Mouse (Mus musculus) testis, postnatal 14 days (tissue): ENCODE results near the gene Maz.
A peak's percentile ranks its signal among the peaks of the same experiment; 100 is the strongest.

Source experiments
- DNase-seq: peaks from one replicate; pipeline ENCODE4 v3.0.0; 2021; ENCODE audit warnings: low spot score

The Maz gene

GRCm38 (mm10) chr7:127026984-127027726 lies at the start of gene Maz:
Gene Maz, minus strand, starts transcription at chr7:127027037.
- peak; percentile 98 for DNase-seq

DNA sequence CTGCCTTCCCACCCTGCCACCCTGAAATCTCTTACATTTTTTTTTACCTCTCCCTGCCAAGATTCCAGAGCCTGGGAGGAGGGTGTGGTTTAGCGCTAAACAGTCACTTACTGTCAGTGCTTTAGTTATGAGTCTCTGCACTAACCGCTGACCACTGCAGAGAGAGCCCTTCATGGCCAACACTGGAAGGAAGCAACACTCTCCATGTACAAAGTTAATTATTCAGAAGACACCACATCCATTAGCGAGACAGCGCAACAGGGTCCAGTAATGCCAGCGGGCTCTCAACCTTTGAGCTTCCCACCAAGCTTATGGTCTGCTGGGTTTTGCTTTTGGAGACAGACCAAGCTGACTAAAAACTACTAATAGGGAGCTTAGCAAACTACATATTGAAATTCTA lies 49.4 kb upstream of the Maz start:
- DNase-seq, result no peak

DNA sequence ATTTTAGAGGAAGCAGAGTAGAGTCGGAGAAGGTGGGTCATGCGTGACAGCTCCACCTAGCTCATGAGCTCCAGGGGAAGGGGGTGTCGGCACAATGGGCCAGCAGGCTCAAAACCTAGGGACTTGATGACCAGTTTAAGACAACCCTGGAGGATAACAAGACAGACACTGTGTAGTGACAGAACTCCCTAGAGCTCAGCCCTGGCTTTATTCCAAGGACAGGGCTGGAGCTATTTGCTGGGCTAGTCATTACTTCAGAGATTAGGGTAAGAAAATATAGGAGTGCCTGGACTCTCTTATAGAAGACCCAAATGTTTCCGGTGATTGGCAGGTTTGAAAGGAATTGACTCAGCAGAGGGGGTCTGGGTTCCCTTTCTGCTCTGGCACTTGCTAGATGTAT lies 46.4 kb upstream of the Maz start:
- DNase-seq, result no peak

GRCm38 (mm10) chr7:127070871-127071413 lies 44.1 kb upstream of the Maz start:
- no peak for DNase-seq

DNA sequence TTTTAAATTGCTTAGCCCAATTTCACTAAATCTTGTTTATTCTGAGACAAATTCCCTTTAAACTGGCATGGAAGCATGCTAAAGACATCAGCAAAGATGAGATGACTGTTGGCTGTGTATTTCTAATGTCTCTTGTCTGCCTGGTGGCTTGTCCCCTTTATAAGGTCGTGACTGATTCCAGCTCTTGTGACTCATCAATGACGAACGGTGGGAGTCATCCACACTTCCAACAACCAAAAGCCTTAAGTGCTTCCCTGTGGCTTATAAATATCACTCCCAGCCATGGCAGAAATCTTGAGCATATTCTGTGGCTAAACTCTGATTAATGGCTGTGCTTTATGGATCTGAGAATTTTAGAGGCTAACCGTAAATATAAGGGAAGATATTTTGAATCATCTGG lies 39.5 kb upstream of the Maz start:
- DNase-seq, result no peak

DNA sequence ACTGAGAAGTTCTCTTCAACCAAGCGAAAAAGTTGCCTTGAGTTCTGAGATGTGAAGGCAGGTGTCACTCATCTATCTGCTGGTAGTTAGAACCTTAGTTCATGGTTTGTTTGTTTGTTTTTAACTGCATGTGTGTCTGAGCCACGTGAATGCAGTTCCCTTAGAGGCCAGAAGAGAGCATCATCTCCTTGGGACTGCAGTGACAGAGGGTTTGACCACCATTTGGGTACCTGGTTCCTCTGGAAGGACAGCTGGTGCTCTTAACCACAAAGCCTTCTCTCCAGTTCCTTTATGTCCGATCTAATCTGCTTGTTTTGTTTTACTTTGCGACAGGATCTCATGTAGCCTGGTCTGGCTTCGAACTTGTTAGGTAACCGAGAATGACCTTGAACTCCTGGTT lies 38.7 kb upstream of the Maz start:
- no peak for DNase-seq

DNA sequence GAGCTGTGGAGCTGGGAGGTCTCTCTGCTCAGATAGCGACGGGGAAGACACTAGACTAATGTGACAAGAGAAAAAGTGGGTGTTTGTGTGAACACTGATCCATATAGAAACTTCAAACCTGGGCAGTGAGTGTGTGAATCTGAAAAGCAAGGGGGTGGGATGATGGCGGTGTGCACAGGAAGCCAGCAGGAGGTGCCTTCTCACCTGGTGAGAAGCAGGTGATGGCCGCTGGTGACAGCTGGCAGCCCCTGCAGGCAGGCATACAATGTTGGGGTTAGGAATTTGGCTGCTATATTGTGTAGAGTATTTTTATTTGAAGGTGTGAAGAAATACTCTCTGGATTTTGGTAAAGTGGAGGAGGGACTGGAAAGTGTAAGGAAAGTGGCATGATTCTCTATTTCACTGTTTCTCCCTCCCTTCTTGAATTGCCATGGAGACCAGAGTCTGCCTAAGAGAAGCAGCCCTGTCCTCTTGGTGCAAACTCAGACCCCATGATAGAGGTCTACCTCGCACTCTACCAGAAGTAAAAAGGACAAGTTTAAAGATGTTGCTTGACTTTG lies 28.3 kb upstream of the Maz start:
- DNase-seq, result no peak

- DNase-seq, result peak; percentile 89
Observed at GRCm38 (mm10) chr7:127041851-127042672, 15.2 kb upstream of the Maz start, which contains the start of gene Kif22. Gene Kif22, minus strand, starts transcription at chr7:127042471.

DNA sequence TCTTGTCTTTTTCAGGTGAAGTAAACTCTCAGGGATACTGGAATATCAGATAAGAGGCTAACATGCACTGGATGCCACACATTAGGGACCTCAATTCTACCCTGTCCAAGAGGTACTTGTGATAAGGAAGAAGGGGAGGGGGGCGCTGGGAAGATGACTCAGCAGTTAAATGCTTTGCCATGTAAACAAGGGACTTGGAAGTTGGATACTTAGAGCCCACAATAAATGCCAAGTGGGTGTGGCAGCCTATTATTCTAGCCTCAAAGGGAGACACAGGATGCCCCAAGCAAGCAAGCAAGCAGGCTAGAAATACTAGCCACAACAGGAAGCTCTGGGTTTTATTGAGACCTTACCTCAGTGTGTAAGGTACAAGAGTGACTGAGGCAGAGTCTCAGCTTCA lies 4.4 kb upstream of the Maz start:
- DNase-seq, result no peak

- DNase-seq, result no peak
Observed at GRCm38 (mm10) chr7:127030172-127030571, 3.3 kb upstream of the Maz start.

DNA sequence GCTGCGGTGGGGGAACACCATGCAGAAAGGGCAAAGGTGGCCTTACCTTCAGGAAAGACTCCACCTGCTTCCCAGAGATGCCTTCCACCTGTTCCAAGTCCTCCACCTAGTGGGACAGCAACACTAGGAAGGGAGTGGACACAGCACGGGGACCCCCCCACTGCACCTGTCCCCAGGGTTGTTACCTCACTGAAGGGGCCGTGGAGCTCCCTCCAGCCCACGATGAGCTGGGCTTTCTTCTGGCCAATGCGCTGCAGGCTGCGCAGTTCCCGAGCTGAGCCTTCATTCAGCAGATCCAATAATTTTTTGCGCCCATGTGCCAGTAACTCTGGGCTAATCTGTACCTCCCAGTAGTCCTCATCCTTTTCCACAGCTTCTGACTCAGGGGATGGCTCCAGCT lies 1.0 kb upstream of the Maz start:
- no peak for DNase-seq

DNA sequence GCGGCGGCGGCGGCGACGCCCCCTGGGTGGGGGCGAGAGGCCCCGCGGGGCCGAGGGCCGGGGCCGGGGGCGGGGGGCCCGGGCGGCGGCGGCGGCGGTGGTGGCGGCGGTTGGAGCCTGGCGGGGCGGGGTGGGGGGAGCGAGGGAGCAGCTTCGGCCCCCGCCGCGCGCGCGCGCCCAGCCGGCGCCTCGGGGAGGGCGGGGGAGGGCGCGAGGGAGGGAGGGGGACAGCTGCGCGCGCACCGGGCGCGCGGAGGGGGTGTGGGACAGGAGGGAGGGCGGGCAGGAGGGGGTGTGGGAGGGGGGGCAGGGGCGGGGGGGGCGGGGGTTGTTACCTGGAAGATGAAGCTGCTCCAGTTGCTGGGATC lies 237 bp downstream of the Maz start:
- DNase-seq, result no peak

- peak; percentile 86 for DNase-seq
Observed at GRCm38 (mm10) chr7:127026161-127026600, 656 bp downstream of the Maz start.

- peak; percentile 68 for DNase-seq
Observed at GRCm38 (mm10) chr7:127025556-127026160, 1.2 kb downstream of the Maz start.

DNA sequence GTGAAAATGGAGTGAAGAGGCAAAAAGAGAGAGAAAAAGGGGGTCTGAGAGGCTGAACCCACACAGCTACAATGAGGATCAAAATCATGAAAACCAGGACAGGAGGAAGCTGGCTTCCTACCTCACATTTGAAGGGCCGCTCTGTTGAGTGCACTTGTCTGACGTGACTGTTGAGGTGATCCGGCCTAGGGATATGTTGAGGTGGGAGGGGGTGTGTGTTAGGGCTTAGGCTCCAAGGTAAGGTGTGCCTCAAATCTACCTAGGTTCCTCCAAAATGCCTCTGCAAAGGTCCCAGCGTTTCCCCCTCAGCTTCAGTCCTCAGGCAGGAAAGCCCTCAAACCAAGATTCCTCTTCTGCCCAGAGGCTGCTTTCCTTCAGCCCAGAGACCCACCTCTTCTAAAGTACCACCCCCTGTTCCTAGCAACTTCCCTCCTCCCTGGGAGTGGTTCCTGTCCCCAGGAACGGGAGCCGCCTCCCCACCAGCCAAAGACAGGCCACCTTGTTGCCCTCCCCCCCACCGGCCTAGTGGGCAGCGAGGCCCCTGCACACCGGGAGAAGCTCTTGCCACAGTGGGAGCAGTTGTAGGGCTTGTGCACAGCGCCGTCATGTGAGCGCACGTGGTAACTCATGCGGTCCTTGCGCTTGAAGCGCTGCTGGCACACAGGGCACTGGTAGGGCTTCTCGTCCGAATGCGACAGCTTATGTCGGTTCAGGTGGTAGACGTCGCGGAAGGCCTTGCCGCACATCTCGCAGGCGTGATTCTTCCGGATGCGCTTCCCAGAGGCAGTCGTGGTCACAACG lies 1.9 kb downstream of the Maz start:
- peak; percentile 76 for DNase-seq

GRCm38 (mm10) chr7:127023896-127024690 lies 2.7 kb downstream of the Maz start:
- no peak for DNase-seq

- peak; percentile 42 for DNase-seq
Observed at GRCm38 (mm10) chr7:127023272-127023691, 3.6 kb downstream of the Maz start.

DNA sequence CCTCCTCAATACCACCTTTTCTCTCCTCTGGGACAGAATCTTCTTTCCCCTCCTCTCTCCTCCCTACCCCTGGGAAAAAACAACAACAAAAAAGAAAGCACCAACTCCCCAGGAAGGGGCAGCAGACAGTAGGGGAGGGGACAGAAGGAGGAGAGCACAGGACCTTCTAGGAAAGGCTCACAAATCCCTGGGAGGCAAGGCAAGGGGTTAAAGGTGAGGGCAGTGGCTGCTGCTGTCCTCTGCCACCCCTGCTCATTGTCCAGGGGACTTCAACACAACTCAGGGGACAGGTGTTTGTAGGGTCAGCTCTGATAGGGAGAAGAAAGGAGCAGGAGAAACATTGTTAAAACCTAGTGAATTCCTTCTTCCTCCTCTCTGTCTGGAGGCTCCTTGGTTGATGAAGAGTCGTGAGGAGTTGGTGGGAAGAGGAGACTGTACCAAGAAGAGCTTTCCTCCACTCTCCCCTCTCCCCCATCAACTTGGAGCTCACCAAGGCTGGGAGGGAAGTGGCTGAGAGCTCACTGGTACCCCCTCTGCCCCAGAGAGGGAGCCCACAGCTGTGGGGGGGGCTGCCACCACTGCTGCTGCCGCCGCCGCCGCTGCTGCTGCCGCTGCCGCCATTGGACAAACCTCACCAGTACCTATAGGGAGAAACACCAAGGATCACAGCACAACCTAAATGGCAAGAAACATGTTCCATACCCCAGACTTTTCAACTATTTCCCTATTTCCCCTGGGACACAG lies 4.1 kb downstream of the Maz start:
- DNase-seq, result no peak

GRCm38 (mm10) chr7:127021563-127022527 lies 5.0 kb downstream of the Maz start:
- DNase-seq, result no peak
